Mouse (Mus musculus): ENCODE results near the gene Abcc1.

- TF ChIP-seq CTCF (IDR thresholded peaks at IDR 0.05; ENCODE audit: borderline replicate concordance, insufficient read depth, low read length) (no peak), POLR2A (IDR thresholded peaks at IDR 0.05; ENCODE audit: low read depth, low read length) (no peak)
Observed at GRCm38 (mm10) chr16:14410611-14411010, 49.3 kb downstream of the Abcc1 start.
